Mouse (Mus musculus): ENCODE measurements at regions not wholly inside any gene's neighbourhood (a gene's known extent, or its start where the extent isn't known, plus 50 kb on each side); places are given as distances from the start of the nearest gene placed in this dataset.

- WGBS: 16% methylated on average over 11 of the region's 11 CpGs
Observed at GRCm38 (mm10) chr2:133020173-133020837, 74.6 kb upstream of the Fermt1 start.

DNA sequence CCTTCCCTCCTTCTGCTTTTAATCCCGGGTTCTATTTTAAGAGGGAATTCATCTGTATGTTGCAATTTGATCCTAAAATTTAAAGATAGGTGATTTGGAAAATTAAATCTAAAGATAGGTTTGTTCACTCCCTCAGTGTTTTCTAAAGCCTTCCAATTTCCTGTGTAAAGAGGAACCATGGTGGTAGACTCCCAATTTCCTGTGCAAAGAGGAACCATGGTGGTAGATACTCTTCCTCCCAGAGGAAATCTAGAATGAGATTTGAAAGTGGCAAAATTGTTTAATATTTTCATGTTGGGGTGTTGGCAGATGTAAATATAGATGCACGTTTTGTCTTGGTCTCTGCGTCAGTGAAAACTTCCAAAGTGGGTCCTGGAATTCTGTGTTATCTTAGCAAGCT lies 75.5 kb upstream of the Fermt1 start:
- Histone ChIP-seq H3K36me3 (no peaks in the 10 kb centered on the region), H3K4me1 (0 out of 2 replicates have a peak, but pooled peaks cover 6% of the 10 kb centered on the region), H3K9ac (no peak overlapping the region), H3K9me3 (no peaks in the 10 kb centered on the region), H3K27me3 (peaks cover 20% of the 10 kb centered on the region), H3K4me2 (replicated peaks) (no peak overlapping the region), H3K4me3 (no peak overlapping the region), H3K27ac (no peak overlapping the region)
- ATAC-seq (ENCODE audit: low FRiP score, low read depth): no peak
- WGBS: 91% methylated on average over 3 of the region's 3 CpGs

More at GRCm38 (mm10) chr2:133020173-133020837, 74.6 kb upstream of the Fermt1 start:
- H3K36me3 ChIP-seq: no peaks in the 10 kb centered on the region
- H3K4me1 ChIP-seq: 0 out of 2 replicates have a peak, but pooled peaks cover 6% of the 10 kb centered on the region
- H3K9ac ChIP-seq: no peak overlapping the region
- peaks cover 20% of the 10 kb centered on the region for H3K27me3 ChIP-seq
- H3K9me3 ChIP-seq: no peaks in the 10 kb centered on the region
- ATAC-seq (ENCODE audit: low FRiP score, low read depth): peak; percentile 75; the same call in 1 of the 2 replicates
- no peak overlapping the region for H3K4me3 ChIP-seq
- H3K27ac ChIP-seq: no peak overlapping the region
- H3K4me2 ChIP-seq (replicated peaks): peak overlapping the region; percentile 44

- H3K36me3 ChIP-seq: no peaks in the 10 kb centered on the region
Observed at GRCm38 (mm10) chr2:133027038-133027437, 81.3 kb upstream of the Fermt1 start.

DNA sequence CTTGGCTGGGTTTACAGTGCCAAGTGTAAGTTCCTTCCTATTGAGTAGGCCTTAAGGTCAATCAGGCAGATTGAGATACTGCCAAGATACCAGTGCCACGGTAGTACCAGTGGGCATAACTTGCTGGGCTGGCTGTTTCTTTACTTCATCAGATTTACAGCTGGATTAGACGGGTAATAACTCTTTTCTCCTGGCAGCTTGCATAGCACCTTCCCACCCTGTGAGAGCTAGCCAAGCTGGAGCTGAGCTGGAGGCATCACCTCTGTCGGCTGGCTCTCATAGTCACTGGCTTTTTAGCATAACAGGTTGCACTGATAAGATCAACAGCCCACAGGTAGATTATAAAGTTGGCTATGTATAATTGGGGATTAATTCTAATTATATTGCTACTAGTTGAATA lies 89.7 kb upstream of the Fermt1 start:
- no peak for ATAC-seq (ENCODE audit: low FRiP score, low read depth)
- no peak overlapping the region for H3K4me3 ChIP-seq
- no peak overlapping the region for H3K9ac ChIP-seq
- no peaks in the 10 kb centered on the region for H3K36me3 ChIP-seq
- 68% methylated on average over 3 of the region's 3 CpGs for WGBS
- no peaks in the 10 kb centered on the region for H3K27me3 ChIP-seq
- no peak overlapping the region for H3K27ac ChIP-seq
- no peaks in the 10 kb centered on the region for H3K4me1 ChIP-seq
- no peak overlapping the region for H3K4me2 ChIP-seq (replicated peaks)
- H3K9me3 ChIP-seq: no peaks in the 10 kb centered on the region

More at GRCm38 (mm10) chr2:133027038-133027437, 81.3 kb upstream of the Fermt1 start:
- Histone ChIP-seq H3K4me1 (no peaks in the 10 kb centered on the region), H3K27me3 (peaks cover 4% of the 10 kb centered on the region; the same call in 1 of the 2 replicates), H3K4me2 (replicated peaks) (no peak overlapping the region), H3K9me3 (no peaks in the 10 kb centered on the region), H3K27ac (no peak overlapping the region), H3K4me3 (no peak overlapping the region), H3K9ac (no peak overlapping the region)
- ATAC-seq (ENCODE audit: low FRiP score, low read depth): no peak
- 74% methylated on average over 2 of the region's 2 CpGs for WGBS

- H3K4me1 ChIP-seq: no peaks in the 10 kb centered on the region
- H3K27me3 ChIP-seq: no peaks in the 10 kb centered on the region
- H3K4me2 ChIP-seq (replicated peaks): no peak overlapping the region
- no peaks in the 10 kb centered on the region for H3K9me3 ChIP-seq
- no peaks in the 10 kb centered on the region for H3K36me3 ChIP-seq
- no peak overlapping the region for H3K9ac ChIP-seq
- H3K4me3 ChIP-seq: no peak overlapping the region
- H3K27ac ChIP-seq: no peak overlapping the region
- 96% methylated on average over 1 of the region's 1 CpGs for WGBS
- ATAC-seq (ENCODE audit: low FRiP score, low read depth): no peak
Observed at GRCm38 (mm10) chr2:133040708-133041107, 95.0 kb upstream of the Fermt1 start.

DNA sequence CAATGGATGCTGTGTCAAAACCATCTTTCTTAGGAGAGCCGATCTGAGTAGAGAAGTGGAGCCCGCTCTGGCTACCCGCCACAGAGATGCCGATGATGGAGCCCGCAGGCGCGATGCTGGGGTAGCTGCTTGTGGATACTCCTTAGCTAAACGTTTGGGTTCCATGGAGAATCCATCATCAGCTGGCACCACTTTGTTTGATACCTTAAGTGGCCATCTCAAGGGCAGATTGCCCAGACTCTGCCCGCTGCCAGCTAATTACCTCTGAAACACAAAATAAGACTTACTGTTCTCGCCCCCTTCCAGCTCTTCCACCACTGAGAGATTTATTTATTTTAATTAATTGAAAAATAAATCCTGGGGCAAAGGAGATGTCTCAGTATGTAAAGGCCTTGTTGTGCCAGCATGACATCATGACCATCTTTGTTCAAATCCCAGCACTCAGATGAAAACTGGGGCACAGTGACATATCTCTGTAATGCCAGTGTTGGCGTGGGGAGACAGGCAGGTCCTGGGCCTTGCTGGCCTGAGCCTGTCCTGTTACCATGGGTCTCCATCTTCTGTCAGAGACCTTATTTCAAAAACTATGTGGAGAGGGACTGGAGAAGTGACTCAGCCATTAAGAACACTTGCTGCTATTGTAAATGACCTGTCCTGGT lies 132.1 kb upstream of the Fermt1 start:
- H3K4me3 ChIP-seq: no peak overlapping the region
- ATAC-seq (ENCODE audit: low FRiP score, low read depth): no peak
- no peak overlapping the region for H3K27ac ChIP-seq
- no peak overlapping the region for H3K9ac ChIP-seq
- WGBS: 89% methylated on average over 11 of the region's 11 CpGs
- no peaks in the 10 kb centered on the region for H3K4me1 ChIP-seq
- H3K4me2 ChIP-seq (replicated peaks): no peak overlapping the region
- no peaks in the 10 kb centered on the region for H3K27me3 ChIP-seq
- no peaks in the 10 kb centered on the region for H3K36me3 ChIP-seq
- no peaks in the 10 kb centered on the region for H3K9me3 ChIP-seq

DNA sequence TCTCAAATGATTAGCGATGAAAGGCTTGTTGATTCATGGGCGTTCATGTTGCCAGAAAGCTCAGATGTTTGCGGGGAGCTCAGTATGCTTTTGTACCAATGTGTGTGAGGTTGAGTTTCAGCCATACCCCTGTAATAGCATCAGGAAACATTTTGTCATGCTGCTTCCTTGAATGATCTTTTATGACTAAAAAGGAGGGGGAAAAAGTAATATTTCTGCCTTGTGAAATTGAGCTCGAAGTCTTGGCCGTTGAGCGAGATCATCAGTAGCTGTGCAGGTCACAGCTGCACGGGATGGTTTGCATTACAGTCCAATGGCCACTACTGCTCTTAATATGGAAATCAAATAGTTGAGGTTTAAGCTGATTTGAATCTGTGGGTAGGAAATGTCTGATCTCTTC lies 145.3 kb upstream of the Fermt1 start:
- Histone ChIP-seq H3K9me3 (no peaks in the 10 kb centered on the region), H3K9ac (no peak overlapping the region), H3K4me2 (replicated peaks) (no peak overlapping the region), H3K36me3 (no peaks in the 10 kb centered on the region), H3K27me3 (no peaks in the 10 kb centered on the region), H3K27ac (no peak overlapping the region), H3K4me3 (no peak overlapping the region), H3K4me1 (no peaks in the 10 kb centered on the region)
- WGBS: 64% methylated on average over 7 of the region's 7 CpGs
- no peak for ATAC-seq (ENCODE audit: low FRiP score, low read depth)

DNA sequence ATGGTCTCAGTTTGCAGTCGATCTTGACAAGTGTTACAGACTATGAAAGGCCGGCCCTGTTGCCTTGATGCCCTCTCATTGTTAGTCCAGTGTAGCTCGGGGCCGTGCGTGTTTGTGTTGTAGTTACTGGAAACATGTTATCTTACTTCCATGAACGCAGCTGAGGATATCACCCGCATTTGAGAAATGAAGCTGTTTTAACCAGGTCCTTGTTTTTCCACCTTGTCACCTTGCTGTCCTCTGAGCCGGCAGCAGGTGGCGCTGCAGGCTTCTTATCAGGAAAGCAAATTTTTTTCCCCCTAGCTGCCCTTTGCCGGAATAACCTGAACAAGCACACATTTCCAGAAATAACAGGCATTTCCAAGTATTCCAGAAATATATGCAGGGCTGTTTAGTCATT lies 167.9 kb upstream of the Fermt1 start:
- no peak overlapping the region for H3K4me3 ChIP-seq
- 21% methylated on average over 10 of the region's 10 CpGs for WGBS
- no peaks in the 10 kb centered on the region for H3K36me3 ChIP-seq
- ATAC-seq (ENCODE audit: low FRiP score, low read depth): no peak
- peaks cover 38% of the 10 kb centered on the region for H3K27me3 ChIP-seq
- peaks cover 3% of the 10 kb centered on the region for H3K4me1 ChIP-seq
- no peak overlapping the region for H3K27ac ChIP-seq
- H3K4me2 ChIP-seq (replicated peaks): no peak overlapping the region
- no peaks in the 10 kb centered on the region for H3K9me3 ChIP-seq
- no peak overlapping the region for H3K9ac ChIP-seq

DNA sequence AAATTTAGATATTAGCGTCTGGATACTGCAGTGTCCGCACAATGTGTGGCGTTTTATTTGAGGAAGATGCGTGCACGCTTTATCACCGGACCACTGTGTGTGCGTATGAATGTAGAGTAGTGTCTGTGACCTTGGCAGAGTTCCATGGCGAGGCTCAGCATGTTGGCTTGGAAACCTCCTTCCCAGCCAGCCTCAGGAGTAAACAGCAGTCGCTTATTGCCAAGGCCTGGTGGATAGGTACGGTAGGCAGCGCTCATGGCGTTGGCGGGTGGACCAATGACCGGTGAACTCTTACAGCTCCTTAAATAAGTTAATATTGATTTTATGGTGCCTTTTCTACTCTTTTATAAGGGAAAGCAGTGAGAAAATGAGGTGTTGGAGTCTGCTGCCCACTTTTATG lies 172.9 kb upstream of the Fermt1 start:
- Histone ChIP-seq H3K4me3 (no peak overlapping the region), H3K9me3 (no peaks in the 10 kb centered on the region), H3K27ac (no peak overlapping the region), H3K36me3 (no peaks in the 10 kb centered on the region), H3K9ac (no peak overlapping the region), H3K27me3 (peaks cover 41% of the 10 kb centered on the region), H3K4me1 (peaks cover 6% of the 10 kb centered on the region), H3K4me2 (replicated peaks) (peak overlapping the region; percentile 21; the same call in 1 of the 2 replicates)
- WGBS: 48% methylated on average over 14 of the region's 14 CpGs
- ATAC-seq (ENCODE audit: low FRiP score, low read depth): peak; percentile 54; the same call in 1 of the 2 replicates

- no peaks in the 10 kb centered on the region for H3K9me3 ChIP-seq
- peaks cover 33% of the 10 kb centered on the region for H3K27me3 ChIP-seq
- no peak for ATAC-seq (ENCODE audit: low FRiP score, low read depth)
- H3K27ac ChIP-seq: no peak overlapping the region
- 81% methylated on average over 1 of the region's 1 CpGs for WGBS
- no peaks in the 10 kb centered on the region for H3K36me3 ChIP-seq
- H3K9ac ChIP-seq: no peak overlapping the region
- H3K4me2 ChIP-seq (replicated peaks): no peak overlapping the region
- no peaks in the 10 kb centered on the region for H3K4me1 ChIP-seq
- H3K4me3 ChIP-seq: no peak overlapping the region
Observed at GRCm38 (mm10) chr2:133125212-133125801, 179.6 kb upstream of the Fermt1 start.

DNA sequence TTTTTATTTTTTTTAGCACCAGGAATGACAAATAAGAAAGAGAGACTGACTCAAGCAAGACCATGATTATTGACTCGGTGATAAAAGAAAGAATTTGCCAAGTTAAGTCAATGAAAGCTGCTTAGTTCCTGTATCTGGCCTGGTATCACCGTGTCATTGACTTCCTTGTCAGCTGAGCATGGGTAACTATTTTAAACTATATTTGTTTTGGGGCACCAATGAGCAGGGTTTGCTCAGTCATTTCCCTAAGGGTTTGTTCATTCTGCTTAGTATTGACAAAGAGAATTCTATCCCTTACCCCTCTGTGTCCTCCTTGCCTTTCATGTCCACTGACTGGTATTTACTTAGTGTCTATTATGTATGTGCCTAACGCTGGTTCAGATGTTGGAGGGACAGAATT lies 189.2 kb upstream of the Fermt1 start:
- Histone ChIP-seq H3K4me2 (replicated peaks) (no peak overlapping the region), H3K9ac (no peak overlapping the region), H3K27ac (no peak overlapping the region), H3K4me1 (peaks cover 11% of the 10 kb centered on the region), H3K36me3 (no peaks in the 10 kb centered on the region), H3K4me3 (no peak overlapping the region), H3K9me3 (no peaks in the 10 kb centered on the region), H3K27me3 (peaks cover 20% of the 10 kb centered on the region)
- WGBS: 62% methylated on average over 3 of the region's 3 CpGs
- ATAC-seq (ENCODE audit: low FRiP score, low read depth): no peak

DNA sequence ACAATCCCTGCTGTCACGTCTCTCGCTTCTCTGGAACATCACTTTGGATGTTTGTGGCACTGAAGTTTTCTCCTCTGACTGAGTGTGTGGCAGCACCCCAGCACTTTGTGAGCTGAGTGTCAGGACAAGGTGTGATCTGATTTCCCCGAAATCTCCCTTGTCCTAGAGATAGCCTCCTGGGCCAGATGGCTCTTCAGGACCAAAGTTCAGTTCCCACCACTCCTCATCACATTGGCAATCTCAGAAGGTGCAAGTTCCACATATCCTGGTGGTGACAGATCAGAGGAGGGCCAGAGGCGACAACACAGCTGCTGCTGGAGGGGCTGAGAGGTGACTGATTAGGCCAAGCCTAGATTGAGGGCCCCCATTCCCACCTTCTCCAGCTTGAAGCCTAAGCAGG lies 193.2 kb upstream of the Fermt1 start:
- H3K27me3 ChIP-seq: peaks cover 20% of the 10 kb centered on the region
- WGBS: 60% methylated on average over 4 of the region's 4 CpGs
- H3K9ac ChIP-seq: no peak overlapping the region
- no peaks in the 10 kb centered on the region for H3K9me3 ChIP-seq
- H3K27ac ChIP-seq: no peak overlapping the region
- H3K4me2 ChIP-seq (replicated peaks): no peak overlapping the region
- H3K36me3 ChIP-seq: no peaks in the 10 kb centered on the region
- ATAC-seq (ENCODE audit: low FRiP score, low read depth): no peak
- H3K4me3 ChIP-seq: no peak overlapping the region
- peaks cover 11% of the 10 kb centered on the region for H3K4me1 ChIP-seq
